Mouse (Mus musculus) MEL (cell line): ENCODE results near the gene Emsy. TPM values are rescaled to one million over a fixed set of nuclear protein-coding genes. Genes with fewer than 3 reads are reported as not detected.

Source experiments
- DNase-seq: peaks from one replicate; pipeline ENCODE4 v3.0.0; 2011; ENCODE audit warnings: low read depth, low spot score
- H3K27ac ChIP-seq: 2 replicates; pipeline ENCODE4 v1.5.1; 2012; ENCODE audit warnings: low read depth, mild to moderate bottlenecking, control low read depth, low read length, moderate library complexity; ENCODE audit not compliant: control insufficient read depth
- H3K27me3 ChIP-seq, 2 experiments: fragments of 150-350 bp in 1 of 2; sonication (generic) in 1 of 2; 2 replicates each; pipeline ENCODE4 v1.6.1; 2012; ENCODE audit warnings: low read length in 2 of 2, mild to moderate bottlenecking in 2 of 2, improper control_type of control experiment in 1 of 2, moderate library complexity in 1 of 2; ENCODE audit not compliant: insufficient read depth in 2 of 2, control insufficient read depth in 1 of 2
- H3K36me3 ChIP-seq, 2 experiments: 2 replicates each; pipeline ENCODE4 v1.6.1; 2012 to 2014; ENCODE audit warnings: low read length in 2 of 2, improper control_type of control experiment in 1 of 2, inconsistent platforms in 1 of 2, mild to moderate bottlenecking in 1 of 2; ENCODE audit not compliant: insufficient read depth in 2 of 2, control insufficient read depth in 1 of 2
- H3K4me1 ChIP-seq, 2 experiments: fragments of 150-350 bp in 1 of 2; sonication (generic) in 1 of 2; 2 replicates each; pipeline ENCODE4 v1.6.1; 2012; ENCODE audit warnings: low read length in 2 of 2, improper control_type of control experiment in 1 of 2, mild to moderate bottlenecking in 1 of 2; ENCODE audit not compliant: insufficient read depth in 2 of 2, control insufficient read depth in 1 of 2
- H3K4me3 ChIP-seq, 2 experiments: fragments of 150-350 bp in 1 of 2; sonication (generic) in 1 of 2; 2 replicates each; pipeline ENCODE4 v1.5.1; 2012; ENCODE audit warnings: low read depth in 2 of 2, low read length in 2 of 2, mild to moderate bottlenecking in 2 of 2, moderate library complexity in 2 of 2, control low read depth in 1 of 2, improper control_type of control experiment in 1 of 2; ENCODE audit not compliant: control insufficient read depth in 1 of 2, insufficient read depth in 1 of 2
- H3K79me2 ChIP-seq: 2 replicates; pipeline ENCODE4 v1.6.1; 2012; ENCODE audit warnings: mild to moderate bottlenecking, low read length, moderate library complexity; ENCODE audit not compliant: control insufficient read depth, poor library complexity, insufficient read depth
- H3K9ac ChIP-seq: 2 replicates; pipeline ENCODE4 v1.6.1; 2012; ENCODE audit warnings: low read depth, mild to moderate bottlenecking, control low read depth, low read length, moderate library complexity; ENCODE audit not compliant: control insufficient read depth, poor library complexity, severe bottlenecking
- H3K9me3 ChIP-seq: fragments of 150-350 bp; sonication (generic); replicated peaks from 2 replicates; pipeline ENCODE4 v1.6.1; 2012; ENCODE audit warnings: mild to moderate bottlenecking, low read length, improper control_type of control experiment, moderate library complexity; ENCODE audit not compliant: insufficient read depth
- BHLHE40 ChIP-seq: IDR thresholded peaks from 2 replicates; pipeline ENCODE4 v1.6.1; 2012; ENCODE audit warnings: low read depth, mild to moderate bottlenecking, inconsistent platforms, low read length, improper control_type of control experiment, borderline replicate concordance
- CHD1 ChIP-seq: IDR thresholded peaks from 2 replicates; pipeline ENCODE4 v1.6.1; 2012; ENCODE audit warnings: low read depth, mild to moderate bottlenecking, inconsistent platforms, low read length, improper control_type of control experiment
- CHD2 ChIP-seq: IDR thresholded peaks from 2 replicates; pipeline ENCODE4 v1.6.1; 2011; ENCODE audit warnings: low read length, improper control_type of control experiment
- CTCF ChIP-seq, 3 experiments: IDR thresholded peaks in 2 of 3; conservative IDR thresholded peaks in 1 of 3; 2 replicates each; pipeline ENCODE4 v1.5.1; 2011 to 2012; ENCODE audit warnings: low read length in 3 of 3, low read depth in 2 of 3, mild to moderate bottlenecking in 2 of 3, improper control_type of control experiment in 1 of 3, inconsistent platforms in 1 of 3, mixed read lengths in 1 of 3, moderate library complexity in 1 of 3; ENCODE audit not compliant: control insufficient read depth in 1 of 3, insufficient read depth in 1 of 3, poor library complexity in 1 of 3, severe bottlenecking in 1 of 3
- EP300 ChIP-seq, 2 experiments: IDR thresholded peaks; 2 replicates each; pipeline ENCODE4 v1.6.1; 2011; ENCODE audit warnings: improper control_type of control experiment in 2 of 2, low read length in 2 of 2, low read depth in 1 of 2, mild to moderate bottlenecking in 1 of 2
- ETS1 ChIP-seq: IDR thresholded peaks from 2 replicates; pipeline ENCODE4 v1.6.1; 2012; ENCODE audit warnings: low read depth, mild to moderate bottlenecking, inconsistent platforms, low read length, improper control_type of control experiment, moderate library complexity
- GABPA ChIP-seq: IDR thresholded peaks from 2 replicates; pipeline ENCODE4 v1.6.1; 2012; ENCODE audit warnings: low read depth, mild to moderate bottlenecking, inconsistent platforms, low read length, improper control_type of control experiment, moderate library complexity
- GATA1 ChIP-seq: IDR thresholded peaks from 2 replicates; pipeline ENCODE4 v1.6.1; 2011; ENCODE audit warnings: low read depth, low read length, improper control_type of control experiment
- HCFC1 ChIP-seq: IDR thresholded peaks from 2 replicates; pipeline ENCODE4 v1.6.1; 2012; ENCODE audit warnings: low read depth, mild to moderate bottlenecking, inconsistent platforms, low read length, improper control_type of control experiment, moderate library complexity
- KAT2A ChIP-seq: conservative IDR thresholded peaks from 2 replicates; pipeline ENCODE4 v1.6.1; 2012; ENCODE audit warnings: low read depth, low read length, improper control_type of control experiment, inconsistent platforms
- MAFK ChIP-seq: IDR thresholded peaks from 2 replicates; pipeline ENCODE4 v1.6.1; 2011; ENCODE audit warnings: low read depth, mild to moderate bottlenecking, low read length, improper control_type of control experiment, borderline replicate concordance
- MAX ChIP-seq: IDR thresholded peaks from 2 replicates; pipeline ENCODE4 v1.6.1; 2011; ENCODE audit warnings: low read length, improper control_type of control experiment
- MAZ ChIP-seq: IDR thresholded peaks from 2 replicates; pipeline ENCODE4 v1.6.1; 2012; ENCODE audit warnings: low read depth, mild to moderate bottlenecking, inconsistent platforms, low read length, improper control_type of control experiment
- MEF2A ChIP-seq: IDR thresholded peaks from 2 replicates; pipeline ENCODE4 v1.6.1; 2014; ENCODE audit warnings: low read depth, mild to moderate bottlenecking, inconsistent platforms, low read length, improper control_type of control experiment; ENCODE audit not compliant: poor library complexity, insufficient replicate concordance, severe bottlenecking; ENCODE audit errors: extremely low read depth
- MYB ChIP-seq: IDR thresholded peaks from 2 replicates; pipeline ENCODE4 v1.6.1; 2011; ENCODE audit warnings: mild to moderate bottlenecking, low read depth, low read length, improper control_type of control experiment
- MYC ChIP-seq: IDR thresholded peaks from 2 replicates; pipeline ENCODE4 v1.6.1; 2011; ENCODE audit warnings: low read depth, mild to moderate bottlenecking, low read length, improper control_type of control experiment, moderate library complexity
- NRF1 ChIP-seq: IDR thresholded peaks from 2 replicates; pipeline ENCODE4 v1.6.1; 2014; ENCODE audit warnings: low read depth, mild to moderate bottlenecking, inconsistent platforms, low read length, improper control_type of control experiment, moderate library complexity; ENCODE audit not compliant: poor library complexity, insufficient read depth, severe bottlenecking
- POLR2A ChIP-seq, 2 experiments: IDR thresholded peaks; 2 replicates each; pipeline ENCODE4 v1.6.1; 2011 to 2012; ENCODE audit warnings: low read length in 2 of 2, mild to moderate bottlenecking in 2 of 2, control low read depth in 1 of 2, improper control_type of control experiment in 1 of 2, low read depth in 1 of 2, moderate library complexity in 1 of 2; ENCODE audit not compliant: control insufficient read depth in 1 of 2, insufficient read depth in 1 of 2, poor library complexity in 1 of 2
- POLR2AphosphoS2 ChIP-seq: IDR thresholded peaks from 2 replicates; pipeline ENCODE4 v1.6.1; 2011; ENCODE audit warnings: low read length, improper control_type of control experiment
- RAD21 ChIP-seq: IDR thresholded peaks from 2 replicates; pipeline ENCODE4 v1.6.1; 2011; ENCODE audit warnings: mild to moderate bottlenecking, low read depth, low read length, improper control_type of control experiment
- SIN3A ChIP-seq: IDR thresholded peaks from 2 replicates; pipeline ENCODE4 v1.6.1; 2012; ENCODE audit warnings: low read length, improper control_type of control experiment, inconsistent platforms
- SMC3 ChIP-seq: IDR thresholded peaks from 2 replicates; pipeline ENCODE4 v1.6.1; 2011; ENCODE audit warnings: low read depth, low read length, improper control_type of control experiment
- TAL1 ChIP-seq: IDR thresholded peaks from 2 replicates; pipeline ENCODE4 v1.6.1; 2012; ENCODE audit warnings: mild to moderate bottlenecking, inconsistent platforms, low read length, moderate library complexity, mixed read lengths
- TBP ChIP-seq: IDR thresholded peaks from 2 replicates; pipeline ENCODE4 v1.8.0; 2011; ENCODE audit warnings: low read depth, low read length, improper control_type of control experiment
- TCF12 ChIP-seq: IDR thresholded peaks from 2 replicates; pipeline ENCODE4 v1.6.1; 2014; ENCODE audit warnings: low read depth, mild to moderate bottlenecking, inconsistent platforms, low read length, improper control_type of control experiment, moderate library complexity
- USF2 ChIP-seq, 2 experiments: IDR thresholded peaks; 2 replicates each; pipeline ENCODE4 v1.6.1; 2011 to 2012; ENCODE audit warnings: improper control_type of control experiment in 2 of 2, low read length in 2 of 2, borderline replicate concordance in 1 of 2, inconsistent platforms in 1 of 2, low read depth in 1 of 2, mild to moderate bottlenecking in 1 of 2; ENCODE audit not compliant: insufficient read depth in 1 of 2
- ZC3H11A ChIP-seq: IDR thresholded peaks from 2 replicates; pipeline ENCODE4 v1.6.1; 2012; ENCODE audit warnings: low read depth, mild to moderate bottlenecking, inconsistent platforms, low read length, improper control_type of control experiment
- ZKSCAN1 ChIP-seq: IDR thresholded peaks from 2 replicates; pipeline ENCODE4 v1.6.1; 2012; ENCODE audit warnings: low read depth, mild to moderate bottlenecking, inconsistent platforms, low read length, improper control_type of control experiment, moderate library complexity
- ZMIZ1 ChIP-seq: IDR thresholded peaks from 2 replicates; pipeline ENCODE4 v1.6.1; 2012; ENCODE audit warnings: low read depth, mild to moderate bottlenecking, inconsistent platforms, low read length, improper control_type of control experiment, moderate library complexity
- polyA plus RNA-seq, 2 experiments: library from polyadenylated mRNA; stranded (reverse) in 1 of 2; unstranded in 1 of 2; fragments of >175 nt in 1 of 2; fragments of >200 nt in 1 of 2; gene quantifications; 2 replicates each; pipeline versions ENCODE4 v1.2.1 to v1.2.4; 2012; ENCODE audit warnings: low replicate concordance in 2 of 2, low read depth in 1 of 2; ENCODE audit not compliant: insufficient read length in 2 of 2, insufficient read depth in 1 of 2, missing spikeins in 1 of 2
- total RNA-seq: library from RNA; depleted of rRNA; stranded (reverse); fragments of 300-350 nt; gene quantifications from 2 replicates; pipeline ENCODE4 v1.2.3, GENCODE M21; 2012

Gene Emsy
- total and polyA plus RNA-seq, 3 experiments = 10.2 to 24.1 TPM; not detected in 1

DNA sequence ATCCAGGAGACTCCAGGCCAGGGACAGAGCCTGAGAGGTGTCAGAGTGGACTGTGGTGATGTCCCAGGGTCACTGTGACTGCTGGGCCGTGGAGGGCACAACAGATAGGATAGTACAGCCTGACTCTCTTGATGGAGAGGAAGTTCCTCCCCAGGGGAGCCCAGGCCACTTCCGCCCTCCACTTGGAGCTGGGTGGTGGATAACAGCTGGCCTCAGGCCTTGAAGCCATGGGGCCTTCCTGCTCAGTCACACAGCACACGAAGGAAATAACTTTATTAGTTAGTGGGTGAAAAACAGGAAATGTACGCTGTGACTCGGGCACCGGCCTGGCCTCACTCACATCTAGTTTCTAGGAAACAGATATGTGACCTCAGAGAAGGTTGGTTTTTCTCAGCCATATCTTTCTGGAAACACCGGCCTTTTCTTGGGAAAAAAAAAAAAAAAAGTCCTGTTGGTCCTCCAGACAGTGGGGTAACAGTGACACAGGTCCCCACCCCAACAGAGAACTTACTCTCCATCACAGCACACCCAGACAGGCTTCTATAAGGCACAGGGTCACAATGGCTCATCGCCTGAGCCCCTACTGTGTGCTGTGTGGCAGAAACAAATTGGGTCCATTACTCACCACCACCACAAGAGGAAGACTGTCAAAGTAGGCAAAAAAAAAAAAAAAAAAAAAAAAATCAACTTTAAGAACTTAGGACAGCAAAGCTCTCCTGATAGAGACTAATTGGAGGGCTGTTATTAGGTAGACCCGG is 91.8 kb downstream of the Emsy start:
- H3K9ac ChIP-seq = no peak overlapping the region
- H3K4me1 ChIP-seq = no peaks in the 10 kb centered on the region
- H3K9me3 ChIP-seq = no peaks in the 10 kb centered on the region
- no peak for TF ChIP-seq MEF2A
- no peak for TF ChIP-seq ZC3H11A
- no peak for TF ChIP-seq GABPA
- no peak for TF ChIP-seq MYB
- no peak for TF ChIP-seq HCFC1
- TF ChIP-seq KAT2A = no peak
- TF ChIP-seq CTCF (IDR thresholded peaks at IDR 0.05 in 2 of 3, conservative IDR thresholded peaks at IDR 0.05 in 1 of 3; ENCODE audit: control insufficient read depth in 1 of 3, insufficient read depth in 1 of 3, low read depth in 2 of 3, low read length in 3 of 3, poor library complexity in 1 of 3, severe bottlenecking in 1 of 3) = no peak
- no peak for TF ChIP-seq SMC3
- no peak for TF ChIP-seq CHD1
- TF ChIP-seq MAZ = no peak
- no peak for TF ChIP-seq ETS1
- no peak for TF ChIP-seq CHD2
- no peak for TF ChIP-seq POLR2AphosphoS2
- no peak for TF ChIP-seq TAL1
- no peak for TF ChIP-seq RAD21
- TF ChIP-seq, all 39 proteins: peak for 0
- Histone ChIP-seq H3K36me3 (no peaks in the 10 kb centered on the region), H3K27me3 (no peaks in the 10 kb centered on the region; a peak in 2 of 4 replicates), H3K4me3 (no peak overlapping the region), H3K79me2 (no peaks in the 10 kb centered on the region), H3K27ac (no peak overlapping the region)
- peak; percentile 15 for DNase-seq

DNA sequence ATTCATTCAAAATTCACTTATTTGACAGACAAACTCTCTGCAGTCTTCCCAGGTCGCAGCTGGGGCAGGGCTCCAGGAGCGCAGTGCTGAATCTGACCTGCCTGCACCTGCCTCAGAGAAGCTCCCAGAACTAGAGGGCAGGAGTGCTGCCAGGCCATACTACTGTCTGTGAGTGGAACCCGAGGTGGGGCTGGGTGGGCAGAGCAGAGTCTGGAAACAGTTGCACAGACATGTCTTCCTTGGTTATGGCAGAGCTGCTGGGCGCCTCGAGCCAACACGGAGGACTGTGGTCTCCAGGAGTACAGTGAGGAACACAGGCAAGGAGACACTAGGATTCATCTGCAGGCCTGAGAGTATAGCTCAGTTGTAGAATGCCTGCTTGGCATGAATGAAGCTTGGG is 92.6 kb downstream of the Emsy start:
- Histone ChIP-seq H3K27me3 (no peaks in the 10 kb centered on the region; a peak in 2 of 4 replicates), H3K4me1 (no peaks in the 10 kb centered on the region), H3K4me3 (no peak overlapping the region), H3K27ac (no peak overlapping the region), H3K9ac (no peak overlapping the region), H3K9me3 (no peaks in the 10 kb centered on the region), H3K36me3 (no peaks in the 10 kb centered on the region), H3K79me2 (no peaks in the 10 kb centered on the region)
- TF ChIP-seq MYC (no peak), TCF12 (no peak), GATA1 (no peak), NRF1 (no peak), MAX (no peak), POLR2A (IDR thresholded peaks at IDR 0.05; ENCODE audit: control insufficient read depth in 1 of 2, insufficient read depth in 1 of 2, low read depth in 1 of 2, low read length in 2 of 2, poor library complexity in 1 of 2) (no peak), MAFK (no peak), SIN3A (no peak), EP300 (IDR thresholded peaks at IDR 0.05; ENCODE audit: low read depth in 1 of 2, low read length in 2 of 2) (no peak), GABPA (no peak), MAZ (no peak), TBP (no peak), RAD21 (no peak), USF2 (IDR thresholded peaks at IDR 0.05; ENCODE audit: borderline replicate concordance in 1 of 2, insufficient read depth in 1 of 2, low read depth in 1 of 2, low read length in 2 of 2) (no peak), BHLHE40 (no peak), ZMIZ1 (no peak), TAL1 (no peak), ZKSCAN1 (no peak)
- DNase-seq = no peak
